19 mouse cellular contexts compared by ENCODE assay signal in genomic region chr9:96935556-96936300, GRCm38 (mm10). TPM values are rescaled to one million over a fixed set of nuclear protein-coding genes. Genes with fewer than 3 reads are reported as not detected.
DNase-seq lines count a peak whose midpoint lies in the region; ATAC-seq and TF ChIP-seq lines count a peak whose summit lies in the region.
"Had no signal": no experiment of that assay in that cellular context is flagged by ENCODE, and none has a peak within 500 bp of the region (broad histone marks: within the 10 kb centered on the region; RNA-seq: fewer than 3 reads in every experiment).

No protein-coding gene starts in this region.

- no peak for ATAC-seq in lung, embryonic 14.5 days (ENCODE audit: insufficient read depth)
- ATAC-seq in lung, postnatal 0 days = no peak
- ATAC-seq: hindbrain, embryonic 16.5 days; midbrain, embryonic 16.5 days had no signal

- no peaks in the 10 kb centered on the region for H3K36me3 ChIP-seq in lung, embryonic 14.5 days (ENCODE audit: insufficient read depth)
- no peaks in the 10 kb centered on the region for H3K36me3 ChIP-seq in lung, postnatal 0 days (ENCODE audit: insufficient read depth, low read length)
- H3K36me3 ChIP-seq in limb, embryonic 10.5 days = peaks cover 15% of the 10 kb centered on the region
- H3K36me3 ChIP-seq: embryonic facial prominence, embryonic 13.5 days; liver, embryonic 13.5 days had no signal

- H3K4me2 ChIP-seq in lung, embryonic 14.5 days = no peak overlapping the region
- no peak overlapping the region for H3K4me2 ChIP-seq in lung, postnatal 0 days (replicated peaks; ENCODE audit: low read depth, low read length)
- H3K4me2 ChIP-seq: embryonic facial prominence, embryonic 13.5 days; liver, embryonic 13.5 days had no signal

- no peak for TF ChIP-seq CTCF in lung, embryonic 14.5 days (IDR thresholded peaks at IDR 0.05; ENCODE audit: low read depth)
- no peak for TF ChIP-seq CTCF in lung, postnatal 0 days (IDR thresholded peaks at IDR 0.05)

- H3K9me3 ChIP-seq in lung, embryonic 14.5 days (ENCODE audit: low read depth, low read length) = 0 out of 2 replicates have a peak, but pooled peaks cover 5% of the 10 kb centered on the region
- no peaks in the 10 kb centered on the region for H3K9me3 ChIP-seq in lung, postnatal 0 days (ENCODE audit: low read length)
- no peaks in the 10 kb centered on the region; the same call in 1 of the 2 replicates for H3K9me3 ChIP-seq in limb, embryonic 10.5 days (replicated peaks)

- no peak overlapping the region for H3K27ac ChIP-seq in lung, embryonic 14.5 days (ENCODE audit: low read depth)
- no peak overlapping the region for H3K27ac ChIP-seq in lung, postnatal 0 days (ENCODE audit: low read length)
- no peak overlapping the region for H3K27ac ChIP-seq in limb, embryonic 10.5 days
- H3K27ac ChIP-seq: embryonic facial prominence, embryonic 13.5 days; layer of hippocampus, adult 2 months; liver, embryonic 13.5 days had no signal

- no peaks in the 10 kb centered on the region for H3K4me1 ChIP-seq in lung, embryonic 14.5 days (ENCODE audit: insufficient read depth)
- no peaks in the 10 kb centered on the region for H3K4me1 ChIP-seq in lung, postnatal 0 days (ENCODE audit: insufficient read depth, low read depth, low read length)
- H3K4me1 ChIP-seq in limb, embryonic 10.5 days = peaks cover 11% of the 10 kb centered on the region
- H3K4me1 ChIP-seq: embryonic facial prominence, embryonic 13.5 days; liver, embryonic 13.5 days had no signal

- H3K9ac ChIP-seq in lung, embryonic 14.5 days = no peak overlapping the region
- no peak overlapping the region for H3K9ac ChIP-seq in lung, postnatal 0 days (replicated peaks; ENCODE audit: low read depth)
- H3K9ac ChIP-seq: embryonic facial prominence, embryonic 13.5 days; liver, embryonic 13.5 days had no signal

- no peaks in the 10 kb centered on the region for H3K27me3 ChIP-seq in lung, embryonic 14.5 days (ENCODE audit: insufficient read depth, low read length)
- no peaks in the 10 kb centered on the region for H3K27me3 ChIP-seq in lung, postnatal 0 days (replicated peaks; ENCODE audit: insufficient read depth, low read length)
- H3K27me3 ChIP-seq in limb, embryonic 10.5 days (ENCODE audit: low read depth, poor library complexity, severe bottlenecking) = 0 out of 2 replicates have a peak, but pooled peaks cover 3% of the 10 kb centered on the region
- H3K27me3 ChIP-seq: embryonic facial prominence, embryonic 13.5 days had no signal

- no peak overlapping the region for H3K4me3 ChIP-seq in lung, embryonic 14.5 days (ENCODE audit: low read depth, low read length)
- no peak overlapping the region for H3K4me3 ChIP-seq in lung, postnatal 0 days (ENCODE audit: low read depth, low read length)
- no peak overlapping the region for H3K4me3 ChIP-seq in limb, embryonic 10.5 days
- H3K4me3 ChIP-seq: embryonic facial prominence, embryonic 13.5 days; layer of hippocampus, adult 2 months; liver, embryonic 13.5 days had no signal

- 42% methylated on average over 15 of the region's 15 CpGs for WGBS in lung, embryonic 14.5 days
- WGBS in lung, postnatal 0 days = 34% methylated on average over 15 of the region's 15 CpGs
- 61% methylated on average over 15 of the region's 15 CpGs for WGBS in limb, embryonic 10.5 days

- TF ChIP-seq EP300 in lung, postnatal 0 days (IDR thresholded peaks at IDR 0.05) = no peak

- DNase-seq in lung, embryonic 14.5 days = peak; percentile 35
- no peak for DNase-seq in lung, postnatal 0 days (ENCODE audit: low spot score)
- DNase-seq in ZHBTc4 (ENCODE audit: low read depth, low spot score) = peak; percentile 56
- DNase-seq in naive thymus-derived CD4-positive, alpha-beta T cell, adult 2 months (ENCODE audit: low read depth) = peak; percentile 94
- DNase-seq in thymus, postnatal 4 days = peak; percentile 60
- no peak for DNase-seq in right cerebral cortex, postnatal 36 days (ENCODE audit: low spot score in 2 of 2)
- DNase-seq in layer of hippocampus, adult 18-20 months (ENCODE audit: low spot score in 2 of 2) = no peak
- no peak for DNase-seq in limb, embryonic 10.5 days (ENCODE audit: low spot score)
- DNase-seq: adrenal gland, adult 8-10 months; cerebellum, postnatal 25 days; heart, adult 18-20 months; heart, postnatal 10 days; kidney, adult 9 months; liver, embryonic 13.5 days; lung, postnatal 4 days had no signal

RNA-seq across cellular contexts. Expression of gene Pxylp1, which starts 43.3 kb away (rescaled TPM):
- polyA plus RNA-seq in lung, embryonic 14.5 days (2014; fragmentation: Nextera tagmentation; extraction: Ambion mirVana) = 17.2 and 17.4 TPM in 2 replicates
- 6.5 and 7.9 TPM in 2 replicates for polyA plus RNA-seq in lung, postnatal 0 days (2015; fragmentation: Nextera tagmentation; extraction: Ambion mirVana)
- total RNA-seq in layer of hippocampus, adult 18-20 months (2021) = 10 to 100 TPM; 18.7 to 23.6 TPM
- polyA plus RNA-seq in limb, embryonic 10.5 days (2016; fragmentation: Nextera tagmentation; extraction: Ambion mirVana) = 11.4 and 15.3 TPM in 2 replicates

Comparison
In these comparisons a context has a peak if more than half of its experiments do, and no peak if none do; other contexts are left out.
1. DNase-seq: peak in lung, embryonic 14.5 days (single experiment), ZHBTc4 (single experiment), naive thymus-derived CD4-positive, alpha-beta T cell, adult 2 months (single experiment) and thymus, postnatal 4 days (single experiment); none in lung, postnatal 0 days (single experiment), right cerebral cortex, postnatal 36 days (0 of 2), layer of hippocampus, adult 18-20 months (0 of 2) and limb, embryonic 10.5 days (single experiment).